Mouse (Mus musculus) cerebellum, adult 2 months (tissue): Measurements from ENCODE around the gene Pde4a. TPM values are rescaled to one million over a fixed set of nuclear protein-coding genes. Genes with fewer than 3 reads are reported as not detected.

Source experiments
- DNase-seq, 2 experiments: peaks; one replicate each; pipeline ENCODE4 v3.0.0; 2021
- H3K27ac ChIP-seq: fragments of 200-500 bp; 2 replicates; pipeline ENCODE4 v1.5.1; 2012; ENCODE audit warnings: low read length, control low read depth, inconsistent platforms; ENCODE audit not compliant: insufficient read depth
- H3K27me3 ChIP-seq: fragments of 200-500 bp; 2 replicates; pipeline ENCODE4 v1.6.1; 2012; ENCODE audit warnings: inconsistent platforms, mild to moderate bottlenecking, low read length, moderate library complexity; ENCODE audit not compliant: control insufficient read depth, insufficient read depth
- H3K4me1 ChIP-seq: fragments of 200-500 bp; 2 replicates; pipeline ENCODE4 v1.6.1; 2011; ENCODE audit warnings: low read length; ENCODE audit not compliant: control insufficient read depth, insufficient read depth
- H3K4me3 ChIP-seq: fragments of 200-500 bp; replicated peaks from 2 replicates; pipeline ENCODE3; 2011; ENCODE audit warnings: mild to moderate bottlenecking, low read depth, low read length, control low read depth; ENCODE audit not compliant: insufficient read depth
- CTCF ChIP-seq: fragments of 200-500 bp; IDR thresholded peaks from 2 replicates; pipeline ENCODE4 v1.5.1; 2011; ENCODE audit warnings: low read depth, mild to moderate bottlenecking, control low read depth, low read length, moderate library complexity, borderline replicate concordance; ENCODE audit not compliant: insufficient read depth
- POLR2A ChIP-seq: fragments of 200-500 bp; IDR thresholded peaks from 2 replicates; pipeline ENCODE4 v1.6.1; 2011; ENCODE audit warnings: low read length, control low read depth, borderline replicate concordance; ENCODE audit not compliant: insufficient read depth
- WGBS: fragments of 180-500 bp; shearing (Covaris S2); methylation state at CpG from one replicate; pipeline ENCODE4 v1.1.7; 2018; 5-methylcytosine and 5-hydroxymethylcytosine counted together
- polyA plus RNA-seq: library from polyadenylated mRNA; depleted of rRNA; stranded (reverse); fragments of >200 nt; gene quantifications from 2 replicates; pipeline ENCODE4 v1.2.3, GENCODE M21; 2012

Pde4a gene
- polyA plus RNA-seq, 1 experiment, result 57.4 TPM

GRCm38 (mm10) chr9:21152715-21153114 is 12.8 kb upstream of the Pde4a start:
- no peak overlapping the region for H3K4me3 ChIP-seq
- TF ChIP-seq CTCF, result peak; percentile 58
- no peak for TF ChIP-seq POLR2A
- WGBS, result under 1% methylated on average over 11 of the region's 11 CpGs
- no peak overlapping the region for H3K27ac ChIP-seq
- DNase-seq, result no peak
- H3K4me1 ChIP-seq, result peaks cover 4% of the 10 kb centered on the region; the same call in 1 of the 2 replicates
- H3K27me3 ChIP-seq, result no peaks in the 10 kb centered on the region

GRCm38 (mm10) chr9:21153331-21153730 is 12.2 kb upstream of the Pde4a start:
- 7% methylated on average over 12 of the region's 12 CpGs for WGBS
- Histone ChIP-seq H3K27me3 (no peaks in the 10 kb centered on the region), H3K4me1 (no peaks in the 10 kb centered on the region), H3K4me3 (no peak overlapping the region), H3K27ac (no peak overlapping the region)
- DNase-seq, result no peak
- TF ChIP-seq POLR2A (no peak), CTCF (no peak)

GRCm38 (mm10) chr9:21153833-21154232 is 11.7 kb upstream of the Pde4a start:
- DNase-seq, result no peak
- WGBS, result 19% methylated on average over 5 of the region's 5 CpGs
- Histone ChIP-seq H3K4me1 (no peaks in the 10 kb centered on the region), H3K27me3 (no peaks in the 10 kb centered on the region), H3K4me3 (no peak overlapping the region), H3K27ac (no peak overlapping the region)
- TF ChIP-seq CTCF (no peak), POLR2A (no peak)

- TF ChIP-seq CTCF (no peak), POLR2A (no peak)
- 84% methylated on average over 3 of the region's 3 CpGs for WGBS
- H3K4me1 ChIP-seq, result no peaks in the 10 kb centered on the region
- no peak for DNase-seq
- no peak overlapping the region for H3K4me3 ChIP-seq
- H3K27ac ChIP-seq, result no peak overlapping the region
- H3K27me3 ChIP-seq, result no peaks in the 10 kb centered on the region
Observed at GRCm38 (mm10) chr9:21154787-21155186, 10.7 kb upstream of the Pde4a start.

- H3K4me3 ChIP-seq, result peak overlapping the region; percentile 66
- 1% methylated on average over 52 of the region's 52 CpGs for WGBS
- DNase-seq, result peak; percentile 91 to 95
- TF ChIP-seq POLR2A, result peak; percentile 58; the same call in 1 of the 2 replicates
- TF ChIP-seq CTCF, result peak; percentile 86
- H3K4me1 ChIP-seq, result no peaks in the 10 kb centered on the region; the same call in 1 of the 2 replicates
- peak overlapping the region; percentile 38 for H3K27ac ChIP-seq
- H3K27me3 ChIP-seq, result no peaks in the 10 kb centered on the region; the same call in 1 of the 2 replicates
Observed at GRCm38 (mm10) chr9:21161209-21161909, 4.2 kb upstream of the Pde4a start.

GRCm38 (mm10) chr9:21163086-21164050 is 2.1 kb upstream of the Pde4a start:
- no peaks in the 10 kb centered on the region; the same call in 1 of the 2 replicates for H3K27me3 ChIP-seq
- TF ChIP-seq POLR2A, result no peak
- TF ChIP-seq CTCF, result no peak
- 53% methylated on average over 11 of the region's 11 CpGs for WGBS
- H3K27ac ChIP-seq, result no peak overlapping the region
- no peak overlapping the region for H3K4me3 ChIP-seq
- no peak for DNase-seq
- peaks cover 5% of the 10 kb centered on the region; the same call in 1 of the 2 replicates for H3K4me1 ChIP-seq

GRCm38 (mm10) chr9:21164072-21164471 is 1.4 kb upstream of the Pde4a start:
- 2% methylated on average over 26 of the region's 26 CpGs for WGBS
- H3K27me3 ChIP-seq, result no peaks in the 10 kb centered on the region; the same call in 1 of the 2 replicates
- DNase-seq, result no peak
- TF ChIP-seq CTCF (no peak), POLR2A (no peak)
- H3K4me1 ChIP-seq, result peaks cover 10% of the 10 kb centered on the region; the same call in 1 of the 2 replicates
- no peak overlapping the region for H3K27ac ChIP-seq
- no peak overlapping the region for H3K4me3 ChIP-seq
